Mouse (Mus musculus): ENCODE data around the gene Fancm. TPM values are rescaled to one million over a fixed set of nuclear protein-coding genes. Genes with fewer than 3 reads are reported as not detected.

Gene Fancm
- polyA plus RNA-seq (2012; rRNA removed) (8.6 and 8.7 TPM in 2 replicates), polyA plus RNA-seq (2014; fragmentation: Nextera tagmentation; extraction: Ambion mirVana) (8.4 and 10.3 TPM in 2 replicates)

GRCm38 (mm10) chr12:65075085-65075732 lies at the start of gene Fancm:
Gene Fancm, plus strand, starts transcription at chr12:65075603.
- TF ChIP-seq POLR2A (IDR thresholded peaks at IDR 0.05; ENCODE audit: borderline replicate concordance, extremely low read depth, insufficient read depth, insufficient read length): 0 out of 2 replicates have a peak, but pooled peaks have one; percentile 52
- peak within 1 kb of the TSS; percentile 86 for H3K4me2 ChIP-seq (replicated peaks; ENCODE audit: low read depth, low read length, severe bottlenecking)
- peak; percentile 94 for DNase-seq (ENCODE audit: low spot score)
- peak within 1 kb of the TSS; percentile 85 for H3K4me3 ChIP-seq (replicated peaks; ENCODE audit: low read length)
- peaks cover 12% of the 10 kb centered on the region; the same call in 1 of the 2 replicates for H3K36me3 ChIP-seq (ENCODE audit: control insufficient read depth, insufficient read depth, low read length)
- H3K9me3 ChIP-seq (ENCODE audit: control insufficient read depth, low read length): no peaks in the 10 kb centered on the region
- peak within 1 kb of the TSS; percentile 82 for H3K27ac ChIP-seq (replicated peaks; ENCODE audit: low read depth, low read length)
- no peaks in the 10 kb centered on the region for H3K27me3 ChIP-seq (ENCODE audit: control insufficient read depth, insufficient read depth, low read length)
- peak within 1 kb of the TSS; percentile 77 for H3K9ac ChIP-seq (ENCODE audit: low read depth, low read length, severe bottlenecking)
- peaks cover 20% of the 10 kb centered on the region for H3K4me1 ChIP-seq (ENCODE audit: control insufficient read depth, insufficient read depth, low read length)
- peak; percentile 64 for ATAC-seq (ENCODE audit: low FRiP score, low read depth)
- WGBS: 2% methylated on average over 39 of the region's 39 CpGs

DNA sequence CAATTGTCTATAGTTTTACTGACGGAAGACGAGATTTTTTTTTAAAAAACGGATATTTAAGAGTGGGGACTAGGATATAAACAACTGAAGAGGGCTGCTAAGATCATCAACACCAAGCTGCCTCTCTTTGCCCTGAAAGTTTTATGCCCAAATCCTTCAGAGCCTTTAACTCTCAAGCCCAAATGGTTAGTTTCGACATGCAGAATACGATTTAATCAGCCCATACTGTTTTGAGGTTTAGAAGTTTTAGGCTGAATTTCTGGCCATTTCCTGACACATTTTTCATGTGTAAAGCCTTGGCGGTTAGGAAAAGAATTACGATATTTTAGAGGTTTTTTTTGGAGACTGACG lies 39.6 kb upstream of the Fancm start:
- no peak overlapping the region for H3K9ac ChIP-seq (ENCODE audit: low read depth, low read length, severe bottlenecking)
- H3K4me2 ChIP-seq (replicated peaks; ENCODE audit: low read depth, low read length, severe bottlenecking): peak overlapping the region; percentile 66; the same call in 1 of the 2 replicates
- peak overlapping the region; percentile 95 for H3K4me3 ChIP-seq (replicated peaks; ENCODE audit: low read length)
- no peak for TF ChIP-seq POLR2A (IDR thresholded peaks at IDR 0.05; ENCODE audit: borderline replicate concordance, extremely low read depth, insufficient read depth, insufficient read length)
- H3K27me3 ChIP-seq (ENCODE audit: control insufficient read depth, insufficient read depth, low read length): no peaks in the 10 kb centered on the region
- H3K4me1 ChIP-seq (ENCODE audit: control insufficient read depth, insufficient read depth, low read length): peaks cover 15% of the 10 kb centered on the region; the same call in 1 of the 2 replicates
- H3K36me3 ChIP-seq (ENCODE audit: control insufficient read depth, insufficient read depth, low read length): peaks cover 4% of the 10 kb centered on the region; the same call in 1 of the 2 replicates
- H3K27ac ChIP-seq (replicated peaks; ENCODE audit: low read depth, low read length): no peak overlapping the region
- no peaks in the 10 kb centered on the region for H3K9me3 ChIP-seq (ENCODE audit: control insufficient read depth, low read length)
- 49% methylated on average over 8 of the region's 8 CpGs for WGBS
- DNase-seq (ENCODE audit: low spot score) (no peak), ATAC-seq (ENCODE audit: low FRiP score, low read depth) (peak; percentile 1; the same call in 1 of the 2 replicates)

- H3K36me3 ChIP-seq (ENCODE audit: control insufficient read depth, insufficient read depth, low read length): peaks cover 4% of the 10 kb centered on the region
- no peaks in the 10 kb centered on the region for H3K27me3 ChIP-seq (ENCODE audit: control insufficient read depth, insufficient read depth, low read length)
- peak within 1 kb of the TSS; percentile 82 for H3K27ac ChIP-seq (replicated peaks; ENCODE audit: low read depth, low read length)
- 0% methylated on average over 40 of the region's 65 CpGs for WGBS
- DNase-seq (ENCODE audit: low spot score): peak; percentile 93
- ATAC-seq (ENCODE audit: low FRiP score, low read depth): peak; percentile 95
- peak within 1 kb of the TSS; percentile 95 for H3K4me3 ChIP-seq (replicated peaks; ENCODE audit: low read length)
- H3K4me2 ChIP-seq (replicated peaks; ENCODE audit: low read depth, low read length, severe bottlenecking): peak within 1 kb of the TSS; percentile 66
- peaks cover 15% of the 10 kb centered on the region; the same call in 1 of the 2 replicates for H3K4me1 ChIP-seq (ENCODE audit: control insufficient read depth, insufficient read depth, low read length)
- TF ChIP-seq POLR2A (IDR thresholded peaks at IDR 0.05; ENCODE audit: borderline replicate concordance, extremely low read depth, insufficient read depth, insufficient read length): peak; percentile 80; the same call in 1 of the 2 replicates
- no peaks in the 10 kb centered on the region for H3K9me3 ChIP-seq (ENCODE audit: control insufficient read depth, low read length)
- H3K9ac ChIP-seq (ENCODE audit: low read depth, low read length, severe bottlenecking): peak within 1 kb of the TSS; percentile 96
These were observed 39.1 kb upstream of the Fancm start, which contains the start of gene Prpf39 for GRCm38 (mm10) chr12:65036190-65036870. Gene Prpf39, plus strand, starts transcription at chr12:65036333.

GRCm38 (mm10) chr12:65036892-65037545 lies 38.4 kb upstream of the Fancm start:
- Histone ChIP-seq H3K27ac (replicated peaks; ENCODE audit: low read depth, low read length) (no peak overlapping the region), H3K9me3 (ENCODE audit: control insufficient read depth, low read length) (no peaks in the 10 kb centered on the region), H3K36me3 (ENCODE audit: control insufficient read depth, insufficient read depth, low read length) (peaks cover 5% of the 10 kb centered on the region), H3K27me3 (ENCODE audit: control insufficient read depth, insufficient read depth, low read length) (no peaks in the 10 kb centered on the region), H3K4me2 (replicated peaks; ENCODE audit: low read depth, low read length, severe bottlenecking) (peak overlapping the region; percentile 66), H3K4me1 (ENCODE audit: control insufficient read depth, insufficient read depth, low read length) (peaks cover 15% of the 10 kb centered on the region; the same call in 1 of the 2 replicates), H3K4me3 (replicated peaks; ENCODE audit: low read length) (peak overlapping the region; percentile 95), H3K9ac (ENCODE audit: low read depth, low read length, severe bottlenecking) (peak overlapping the region; percentile 96)
- no peak for TF ChIP-seq POLR2A (IDR thresholded peaks at IDR 0.05; ENCODE audit: borderline replicate concordance, extremely low read depth, insufficient read depth, insufficient read length)
- ATAC-seq (ENCODE audit: low FRiP score, low read depth): no peak; the same call in 1 of the 2 replicates
- DNase-seq (ENCODE audit: low spot score): peak; percentile 39
- 14% methylated on average over 18 of the region's 18 CpGs for WGBS

DNA sequence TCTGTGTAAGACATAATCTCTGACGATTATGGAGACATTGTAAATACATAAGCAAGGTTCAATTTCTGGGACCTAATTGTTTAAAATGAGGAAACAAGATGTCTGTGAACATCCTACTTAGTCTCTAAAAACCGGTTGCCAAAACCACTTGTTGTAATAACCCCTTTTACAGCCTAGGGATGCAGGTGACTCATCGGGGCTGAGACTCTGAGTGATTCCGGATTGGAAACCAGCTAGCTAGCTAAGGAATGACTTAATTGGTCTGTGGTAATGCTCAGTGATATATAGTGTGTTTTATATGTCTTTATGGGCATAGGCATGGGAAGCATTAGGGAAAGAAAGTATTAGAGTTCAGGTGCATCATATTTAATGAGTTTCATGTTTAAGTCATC lies 37.9 kb upstream of the Fancm start:
- DNase-seq (ENCODE audit: low spot score) (peak; percentile 18), ATAC-seq (ENCODE audit: low FRiP score, low read depth) (no peak)
- no peak overlapping the region for H3K9ac ChIP-seq (ENCODE audit: low read depth, low read length, severe bottlenecking)
- no peaks in the 10 kb centered on the region for H3K9me3 ChIP-seq (ENCODE audit: control insufficient read depth, low read length)
- H3K36me3 ChIP-seq (ENCODE audit: control insufficient read depth, insufficient read depth, low read length): peaks cover 10% of the 10 kb centered on the region
- H3K27me3 ChIP-seq (ENCODE audit: control insufficient read depth, insufficient read depth, low read length): no peaks in the 10 kb centered on the region
- peak overlapping the region; percentile 95 for H3K4me3 ChIP-seq (replicated peaks; ENCODE audit: low read length)
- TF ChIP-seq POLR2A (IDR thresholded peaks at IDR 0.05; ENCODE audit: borderline replicate concordance, extremely low read depth, insufficient read depth, insufficient read length): no peak
- peaks cover 15% of the 10 kb centered on the region; the same call in 1 of the 2 replicates for H3K4me1 ChIP-seq (ENCODE audit: control insufficient read depth, insufficient read depth, low read length)
- 8% methylated on average over 4 of the region's 4 CpGs for WGBS
- peak overlapping the region; percentile 66 for H3K4me2 ChIP-seq (replicated peaks; ENCODE audit: low read depth, low read length, severe bottlenecking)
- H3K27ac ChIP-seq (replicated peaks; ENCODE audit: low read depth, low read length): no peak overlapping the region
